Mouse (Mus musculus): Measurements from ENCODE around the gene Gid4. TPM values are rescaled to one million over a fixed set of nuclear protein-coding genes. Genes with fewer than 3 reads are reported as not detected.

Gid4 gene
- total RNA-seq, 2 experiments from 2014 or later: 37.8 to 38.4 TPM

Other genes starting within 250 kb of the Gid4 start
- 10 to 100 TPM; 60.3 to 67.5 TPM for gene Srebf1, start 194.6 kb upstream of the Gid4 start, total RNA-seq (2021)
- 10 to 100 TPM; 86.8 to 90.6 TPM for gene Tom1l2, start 64.2 kb upstream of the Gid4 start, total RNA-seq (2021)
- 1 to 10 TPM; 4.7 to 4.8 TPM for gene Drc3, start 63.8 kb upstream of the Gid4 start, total RNA-seq (2021)
- gene Atpaf2, start 1.3 kb downstream of the Gid4 start, total RNA-seq (2021): 10 to 100 TPM; 28.9 to 30.5 TPM
- gene Drg2, start 37.4 kb downstream of the Gid4 start, total RNA-seq (2021): 10 to 100 TPM; 72.1 to 72.3 TPM
- under 1 TPM; 0.10 to 0.14 TPM for gene Myo15, start 52.2 kb downstream of the Gid4 start, total RNA-seq (2021)
- gene Alkbh5, start 119.2 kb downstream of the Gid4 start, total RNA-seq (2021): 10 to 100 TPM; 30.9 to 32.3 TPM

All from left cerebral cortex, postnatal 4 days (tissue).